10 mouse cellular contexts compared by ENCODE assay signal in the genomic region with DNA sequence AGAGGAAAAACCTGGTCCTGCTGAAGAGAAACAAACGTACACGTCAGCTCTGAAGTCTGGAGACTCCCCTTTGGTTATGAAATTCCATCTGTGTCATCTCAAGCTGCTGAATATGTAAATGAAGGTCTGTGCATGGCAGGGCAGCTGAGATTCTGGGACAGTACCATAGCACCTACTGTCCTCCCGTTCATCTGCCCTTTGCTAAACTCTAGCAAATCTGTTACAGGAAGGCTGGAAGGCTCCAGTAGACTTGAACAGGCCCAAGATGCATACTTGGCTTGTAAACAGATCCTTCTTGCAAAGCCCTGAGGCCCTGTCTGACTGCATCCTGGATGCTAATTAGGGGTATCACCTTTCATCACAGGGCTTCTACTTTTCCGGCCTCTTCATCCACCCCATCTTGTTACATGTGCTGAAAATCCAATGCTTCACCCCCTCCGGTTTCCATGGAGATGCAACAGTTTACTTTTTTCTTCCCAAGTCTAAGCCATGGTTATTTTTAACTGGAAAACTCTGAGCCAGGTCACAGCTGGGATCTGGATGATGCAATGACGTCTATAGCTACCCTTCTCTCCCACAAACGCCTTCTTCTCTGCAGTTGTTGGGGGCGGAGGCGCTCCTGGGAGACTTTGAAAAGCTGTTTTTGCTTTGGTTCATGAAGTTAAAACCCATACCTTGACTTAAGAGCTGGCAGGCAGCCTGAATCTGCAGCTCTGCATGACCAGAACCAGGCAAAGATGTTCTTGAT. TPM values are rescaled to one million over a fixed set of nuclear protein-coding genes. Genes with fewer than 3 reads are reported as not detected.
DNase-seq lines count a peak whose midpoint lies in the region; ATAC-seq and TF ChIP-seq lines count a peak whose summit lies in the region.
"Had no signal": no experiment of that assay in that cellular context is flagged by ENCODE, and none has a peak within 500 bp of the region (broad histone marks: within the 10 kb centered on the region; RNA-seq: fewer than 3 reads in every experiment).

No protein-coding gene starts in this region.

- no peak overlapping the region for H3K9ac ChIP-seq in limb, embryonic 11.5 days (ENCODE audit: low read length)
- H3K9ac ChIP-seq in forebrain, embryonic 12.5 days, result no peak overlapping the region
- H3K9ac ChIP-seq in hindbrain, embryonic 11.5 days (ENCODE audit: low read depth, low read length), result no peak overlapping the region
- no peak overlapping the region for H3K9ac ChIP-seq in intestine, postnatal 0 days (ENCODE audit: low read depth, low read length)
- H3K9ac ChIP-seq: neural tube, embryonic 12.5 days had no signal

- no peaks in the 10 kb centered on the region for H3K9me3 ChIP-seq in limb, embryonic 11.5 days (ENCODE audit: control insufficient read depth, low read length)
- no peaks in the 10 kb centered on the region for H3K9me3 ChIP-seq in limb, embryonic 10.5 days (replicated peaks)
- no peaks in the 10 kb centered on the region for H3K9me3 ChIP-seq in forebrain, embryonic 12.5 days
- no peaks in the 10 kb centered on the region for H3K9me3 ChIP-seq in hindbrain, embryonic 11.5 days (ENCODE audit: control insufficient read depth, low read length)
- H3K9me3 ChIP-seq in intestine, postnatal 0 days (ENCODE audit: control insufficient read depth), result no peaks in the 10 kb centered on the region
- H3K9me3 ChIP-seq: neural tube, embryonic 12.5 days had no signal

- no peak overlapping the region for H3K4me2 ChIP-seq in limb, embryonic 11.5 days (ENCODE audit: low read depth, severe bottlenecking)
- no peak overlapping the region for H3K4me2 ChIP-seq in forebrain, embryonic 12.5 days
- H3K4me2 ChIP-seq in hindbrain, embryonic 11.5 days (replicated peaks; ENCODE audit: low read depth, low read length), result no peak overlapping the region
- H3K4me2 ChIP-seq in intestine, postnatal 0 days (replicated peaks; ENCODE audit: low read depth), result no peak overlapping the region
- H3K4me2 ChIP-seq: neural tube, embryonic 12.5 days had no signal

- DNase-seq in limb, embryonic 11.5 days (ENCODE audit: low spot score), result peak; percentile 36
- DNase-seq in limb, embryonic 10.5 days (ENCODE audit: low spot score), result no peak
- peak; percentile 84 for DNase-seq in fibroblast of lung, adult 2 months (ENCODE audit: low read depth)
- peak; percentile 32 to 61 for DNase-seq in kidney, postnatal 4 days
- DNase-seq in telencephalon, adult 2 months (ENCODE audit: low read depth, low spot score), result peak; percentile 93
- no peak for DNase-seq in hindbrain, embryonic 11.5 days (ENCODE audit: low spot score)

- H3K27me3 ChIP-seq in limb, embryonic 11.5 days (ENCODE audit: control insufficient read depth, insufficient read depth, low read length), result peaks cover 9% of the 10 kb centered on the region
- peaks cover 23% of the 10 kb centered on the region for H3K27me3 ChIP-seq in limb, embryonic 10.5 days (ENCODE audit: low read depth, poor library complexity, severe bottlenecking)
- peaks cover 16% of the 10 kb centered on the region for H3K27me3 ChIP-seq in forebrain, embryonic 12.5 days
- H3K27me3 ChIP-seq in hindbrain, embryonic 11.5 days (ENCODE audit: control insufficient read depth, insufficient read depth, low read length), result peaks cover 12% of the 10 kb centered on the region
- H3K27me3 ChIP-seq in intestine, postnatal 0 days (replicated peaks; ENCODE audit: control insufficient read depth, insufficient read depth, low read length), result no peaks in the 10 kb centered on the region

- no peak overlapping the region for H3K4me3 ChIP-seq in limb, embryonic 11.5 days (ENCODE audit: low read depth, low read length)
- no peak overlapping the region for H3K4me3 ChIP-seq in limb, embryonic 10.5 days
- H3K4me3 ChIP-seq in forebrain, embryonic 12.5 days (replicated peaks), result no peak overlapping the region
- H3K4me3 ChIP-seq in hindbrain, embryonic 11.5 days (ENCODE audit: low read depth, low read length), result no peak overlapping the region
- no peak overlapping the region for H3K4me3 ChIP-seq in intestine, postnatal 0 days (ENCODE audit: low read depth, low read length)
- H3K4me3 ChIP-seq: neural tube, embryonic 12.5 days had no signal

- no peak for ATAC-seq in limb, embryonic 11.5 days (ENCODE audit: insufficient number of reproducible peaks, low FRiP score, low TSS enrichment, low read depth)
- no peak for ATAC-seq in forebrain, embryonic 12.5 days (ENCODE audit: low FRiP score)
- ATAC-seq in hindbrain, embryonic 11.5 days (ENCODE audit: low FRiP score), result no peak
- no peak for ATAC-seq in intestine, postnatal 0 days
- ATAC-seq: hindbrain, postnatal 0 days had no signal

- WGBS in limb, embryonic 11.5 days, result 45% methylated on average over 9 of the region's 9 CpGs
- 52% methylated on average over 9 of the region's 9 CpGs for WGBS in limb, embryonic 10.5 days
- WGBS in forebrain, embryonic 12.5 days, result 56% methylated on average over 9 of the region's 9 CpGs
- WGBS in hindbrain, embryonic 11.5 days, result 55% methylated on average over 9 of the region's 9 CpGs
- 52% methylated on average over 9 of the region's 9 CpGs for WGBS in intestine, postnatal 0 days

- no peaks in the 10 kb centered on the region for H3K36me3 ChIP-seq in limb, embryonic 11.5 days (ENCODE audit: control insufficient read depth, insufficient read depth, low read length)
- peaks cover under 1% of the 10 kb centered on the region; the same call in 1 of the 2 replicates for H3K36me3 ChIP-seq in limb, embryonic 10.5 days
- peaks cover under 1% of the 10 kb centered on the region; the same call in 1 of the 2 replicates for H3K36me3 ChIP-seq in forebrain, embryonic 12.5 days (replicated peaks)
- H3K36me3 ChIP-seq in hindbrain, embryonic 11.5 days (ENCODE audit: control insufficient read depth, insufficient read depth, low read length), result no peaks in the 10 kb centered on the region
- no peaks in the 10 kb centered on the region for H3K36me3 ChIP-seq in intestine, postnatal 0 days (ENCODE audit: control insufficient read depth, insufficient read depth)
- H3K36me3 ChIP-seq: neural tube, embryonic 12.5 days had no signal

- no peak for TF ChIP-seq CTCF in intestine, postnatal 0 days (IDR thresholded peaks at IDR 0.05; ENCODE audit: low read depth)

- peaks cover 8% of the 10 kb centered on the region; the same call in 1 of the 2 replicates for H3K4me1 ChIP-seq in limb, embryonic 11.5 days (ENCODE audit: control insufficient read depth, insufficient read depth, low read length)
- peaks cover 19% of the 10 kb centered on the region for H3K4me1 ChIP-seq in limb, embryonic 10.5 days
- peaks cover 8% of the 10 kb centered on the region; the same call in 1 of the 2 replicates for H3K4me1 ChIP-seq in forebrain, embryonic 12.5 days
- H3K4me1 ChIP-seq in hindbrain, embryonic 11.5 days (replicated peaks; ENCODE audit: control insufficient read depth, insufficient read depth, low read length), result no peaks in the 10 kb centered on the region
- no peaks in the 10 kb centered on the region; the same call in 1 of the 2 replicates for H3K4me1 ChIP-seq in intestine, postnatal 0 days (replicated peaks; ENCODE audit: control insufficient read depth, insufficient read depth, low read length)

- H3K27ac ChIP-seq in limb, embryonic 11.5 days (replicated peaks; ENCODE audit: low read depth, low read length), result no peak overlapping the region
- no peak overlapping the region for H3K27ac ChIP-seq in limb, embryonic 10.5 days
- no peak overlapping the region for H3K27ac ChIP-seq in forebrain, embryonic 12.5 days
- no peak overlapping the region for H3K27ac ChIP-seq in hindbrain, embryonic 11.5 days (ENCODE audit: low read depth, low read length)
- no peak overlapping the region for H3K27ac ChIP-seq in intestine, postnatal 0 days (ENCODE audit: low read depth, low read length)
- H3K27ac ChIP-seq: hindbrain, postnatal 0 days; neural tube, embryonic 12.5 days had no signal

RNA-seq across cellular contexts. Expression of a gene that starts 4.0 kb away (rescaled TPM):
- 7.9 TPM in 2 replicates for polyA plus RNA-seq in limb, embryonic 11.5 days (2014; fragmentation: Nextera tagmentation; extraction: Ambion mirVana)
- 5.6 and 7.3 TPM in 2 replicates for polyA plus RNA-seq in limb, embryonic 10.5 days (2016; fragmentation: Nextera tagmentation; extraction: Ambion mirVana)
- 19.9 and 20.6 TPM in 2 replicates for polyA plus RNA-seq in forebrain, embryonic 12.5 days (2016; fragmentation: Nextera tagmentation; extraction: Ambion mirVana)
- polyA plus RNA-seq in hindbrain, embryonic 11.5 days (2014; fragmentation: Nextera tagmentation; extraction: Ambion mirVana), result 13.7 and 14.8 TPM in 2 replicates
- polyA plus RNA-seq in intestine, postnatal 0 days (2015; fragmentation: Nextera tagmentation; extraction: Ambion mirVana), result 27.6 and 28.0 TPM in 2 replicates

RNA-seq across cellular contexts. Expression of a gene that starts 56.3 kb away (rescaled TPM):
- polyA plus RNA-seq in limb, embryonic 11.5 days (2014; fragmentation: Nextera tagmentation; extraction: Ambion mirVana), result 42.3 and 46.5 TPM in 2 replicates
- 39.5 and 43.9 TPM in 2 replicates for polyA plus RNA-seq in limb, embryonic 10.5 days (2016; fragmentation: Nextera tagmentation; extraction: Ambion mirVana)
- 36.9 and 37.4 TPM in 2 replicates for polyA plus RNA-seq in forebrain, embryonic 12.5 days (2016; fragmentation: Nextera tagmentation; extraction: Ambion mirVana)
- polyA plus RNA-seq in hindbrain, embryonic 11.5 days (2014; fragmentation: Nextera tagmentation; extraction: Ambion mirVana), result 32.7 and 34.7 TPM in 2 replicates
- 8.3 and 9.8 TPM in 2 replicates for polyA plus RNA-seq in intestine, postnatal 0 days (2015; fragmentation: Nextera tagmentation; extraction: Ambion mirVana)

RNA-seq across cellular contexts. Expression of a gene that starts 56.4 kb away (rescaled TPM):
- 21.8 and 24.0 TPM in 2 replicates for polyA plus RNA-seq in limb, embryonic 11.5 days (2014; fragmentation: Nextera tagmentation; extraction: Ambion mirVana)
- polyA plus RNA-seq in limb, embryonic 10.5 days (2016; fragmentation: Nextera tagmentation; extraction: Ambion mirVana), result 21.3 and 22.8 TPM in 2 replicates
- polyA plus RNA-seq in forebrain, embryonic 12.5 days (2016; fragmentation: Nextera tagmentation; extraction: Ambion mirVana), result 35.6 and 38.6 TPM in 2 replicates
- polyA plus RNA-seq in hindbrain, embryonic 11.5 days (2014; fragmentation: Nextera tagmentation; extraction: Ambion mirVana), result 31.1 and 35.3 TPM in 2 replicates
- polyA plus RNA-seq in intestine, postnatal 0 days (2015; fragmentation: Nextera tagmentation; extraction: Ambion mirVana), result 2.5 and 3.1 TPM in 2 replicates

Comparison
In these comparisons a context has a peak if more than half of its experiments do, and no peak if none do; other contexts are left out.
1. DNase-seq: peak in limb, embryonic 11.5 days (single experiment), fibroblast of lung, adult 2 months (single experiment), kidney, postnatal 4 days (2 of 2) and telencephalon, adult 2 months (single experiment); none in limb, embryonic 10.5 days (single experiment) and hindbrain, embryonic 11.5 days (single experiment).